ENCODE assay signal across 8 mouse cellular contexts in the genomic region with DNA sequence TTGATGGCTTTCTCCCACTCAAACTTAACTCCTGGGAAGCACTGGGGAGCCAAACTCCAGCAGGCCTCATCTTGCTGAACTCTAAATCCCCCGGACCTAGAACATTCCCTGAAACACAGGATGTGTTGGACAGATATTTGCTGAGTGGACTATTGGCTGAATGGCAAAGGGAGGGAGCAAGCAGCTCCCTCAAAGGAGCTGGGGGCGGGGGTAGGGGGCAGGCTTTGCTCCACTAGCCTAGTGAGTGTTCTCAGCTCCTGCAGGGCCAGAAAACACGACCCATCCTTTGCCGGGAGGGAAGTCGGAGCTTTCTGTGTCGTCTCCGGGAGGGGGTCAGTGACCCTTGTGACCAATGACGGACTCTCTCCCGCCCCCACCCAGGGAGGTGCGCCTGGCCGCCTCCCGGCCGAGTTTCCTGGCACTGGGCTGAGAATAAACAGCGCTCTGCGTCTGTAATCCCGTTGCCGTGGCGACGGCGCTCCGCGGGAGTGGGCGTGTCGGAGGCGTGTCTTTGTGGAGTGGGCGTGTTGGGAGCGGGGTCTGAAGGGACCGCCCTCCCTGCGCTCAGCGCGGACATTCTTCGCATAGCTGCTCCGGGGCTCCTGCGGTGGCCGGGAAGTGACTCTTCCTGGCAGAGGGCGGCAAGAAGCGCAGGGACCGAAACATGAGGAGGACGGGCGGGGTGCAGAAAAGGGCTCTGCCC. TPM values are rescaled to one million over a fixed set of nuclear protein-coding genes. Genes with fewer than 3 reads are reported as not detected.
DNase-seq lines count a peak whose midpoint lies in the region; ATAC-seq and TF ChIP-seq lines count a peak whose summit lies in the region.

No protein-coding gene starts in this region.

- peaks cover 26% of the 10 kb centered on the region for H3K36me3 ChIP-seq in G1E (replicated peaks)
- H3K36me3 ChIP-seq in forebrain, postnatal 0 days (ENCODE audit: insufficient read depth) = no peaks in the 10 kb centered on the region
- H3K36me3 ChIP-seq in lung, embryonic 16.5 days (ENCODE audit: control insufficient read depth, insufficient read depth, low read length) = no peaks in the 10 kb centered on the region

- peaks cover 51% of the 10 kb centered on the region for H3K4me1 ChIP-seq in G1E (ENCODE audit: insufficient read depth, low read depth, low read length)
- peaks cover 19% of the 10 kb centered on the region for H3K4me1 ChIP-seq in forebrain, postnatal 0 days (ENCODE audit: insufficient read depth)
- peaks cover 71% of the 10 kb centered on the region for H3K4me1 ChIP-seq in lung, embryonic 16.5 days (replicated peaks; ENCODE audit: control insufficient read depth, insufficient read depth, low read length)

- ATAC-seq in G1E (ENCODE audit: extremely low read depth, insufficient number of reproducible peaks, low FRiP score, poor library complexity, severe bottlenecking) = peak; percentile 88
- peak; percentile 94 for ATAC-seq in forebrain, postnatal 0 days
- peak; percentile 84 to 86 for ATAC-seq in hematopoietic stem cell, adult 5-6 weeks (replicated peaks in 1 of 2; ENCODE audit: insufficient read depth in 1 of 2, low FRiP score in 2 of 2, low TSS enrichment in 1 of 2, low read depth in 1 of 2, poor library complexity in 2 of 2, severe bottlenecking in 2 of 2)
- ATAC-seq in lung, embryonic 16.5 days (ENCODE audit: low read depth) = peak; percentile 90

- peak; percentile 87 for DNase-seq in G1E (ENCODE audit: low spot score)
- peak; percentile 88 to 91 for DNase-seq in cerebellum, adult 18-20 months
- peak; percentile 94 for DNase-seq in forebrain, postnatal 0 days
- DNase-seq in layer of hippocampus, adult 9-10 months (ENCODE audit: low spot score) = peak; percentile 88
- peak; percentile 100 for DNase-seq in ovary, postnatal 10 days (ENCODE audit: low spot score)
- DNase-seq in thymus, postnatal 10 days (ENCODE audit: low spot score in 2 of 2) = peak; percentile 97 to 98

- peaks cover 8% of the 10 kb centered on the region for H3K9me3 ChIP-seq in G1E (replicated peaks)
- no peaks in the 10 kb centered on the region for H3K9me3 ChIP-seq in forebrain, postnatal 0 days (ENCODE audit: low read length)
- H3K9me3 ChIP-seq in lung, embryonic 16.5 days (ENCODE audit: control insufficient read depth, low read length) = no peaks in the 10 kb centered on the region

- H3K27ac ChIP-seq in forebrain, postnatal 0 days (ENCODE audit: low read depth, low read length) = 0 out of 2 replicates have a peak overlapping the region, but pooled peaks have one; percentile 42
- peak overlapping the region; percentile 96 for H3K27ac ChIP-seq in lung, embryonic 16.5 days (ENCODE audit: low read length)

- peak overlapping the region; percentile 79 for H3K4me2 ChIP-seq in forebrain, postnatal 0 days (ENCODE audit: low read depth)
- H3K4me2 ChIP-seq in lung, embryonic 16.5 days (ENCODE audit: low read depth, low read length) = peak overlapping the region; percentile 70

- H3K4me3 ChIP-seq in G1E (ENCODE audit: low read depth, low read length) = peak overlapping the region; percentile 73
- peak overlapping the region; percentile 40 for H3K4me3 ChIP-seq in forebrain, postnatal 0 days (ENCODE audit: low read depth, low read length)
- peak overlapping the region; percentile 37 for H3K4me3 ChIP-seq in lung, embryonic 16.5 days (ENCODE audit: low read length)

- under 1% methylated on average over 40 of the region's 40 CpGs for WGBS in forebrain, postnatal 0 days
- WGBS in lung, embryonic 16.5 days = under 1% methylated on average over 40 of the region's 40 CpGs

- no peak for TF ChIP-seq CTCF in G1E (IDR thresholded peaks at IDR 0.05; ENCODE audit: low read depth, low read length)
- peak; percentile 10; the same call in 1 of the 2 replicates for TF ChIP-seq CTCF in forebrain, postnatal 0 days (IDR thresholded peaks at IDR 0.05; ENCODE audit: low read depth)

- peak overlapping the region; percentile 33 for H3K9ac ChIP-seq in forebrain, postnatal 0 days
- peak overlapping the region; percentile 56 for H3K9ac ChIP-seq in lung, embryonic 16.5 days (ENCODE audit: low read length)

- H3K27me3 ChIP-seq in G1E (ENCODE audit: insufficient read depth, low read length) = peaks cover 62% of the 10 kb centered on the region
- no peaks in the 10 kb centered on the region for H3K27me3 ChIP-seq in forebrain, postnatal 0 days (ENCODE audit: insufficient read depth, low read length)
- peaks cover 4% of the 10 kb centered on the region; the same call in 1 of the 2 replicates for H3K27me3 ChIP-seq in lung, embryonic 16.5 days (ENCODE audit: control insufficient read depth, insufficient read depth, low read depth, low read length)

RNA-seq across cellular contexts. Expression of gene Socs3, which starts 6.6 kb away (rescaled TPM):
- total RNA-seq in G1E (2014; fragmentation: Nextera tagmentation) = 1.3 TPM in 1 of 2 replicates, not detected in the other
- total RNA-seq in G1E (2017) = 3.8 and 5.6 TPM in 2 replicates
- 2.5 and 2.9 TPM in 2 replicates for polyA plus RNA-seq in G1E (2012)
- total RNA-seq in forebrain, postnatal 0 days (2014; rRNA removed) = 7.8 and 11.0 TPM in 2 replicates
- 6.5 and 8.4 TPM in 2 replicates for polyA plus RNA-seq in forebrain, postnatal 0 days (2015; fragmentation: Nextera tagmentation; extraction: Ambion mirVana)
- 38.0 and 44.5 TPM in 2 replicates for total RNA-seq in hematopoietic stem cell, adult 5-6 weeks (2017)
- polyA plus RNA-seq in lung, embryonic 16.5 days (2015; fragmentation: Nextera tagmentation; extraction: Ambion mirVana) = 12.5 and 13.2 TPM in 2 replicates

RNA-seq across cellular contexts. Expression of gene Pgs1, which starts 22.9 kb away (rescaled TPM):
- 9.7 and 10.0 TPM in 2 replicates for total RNA-seq in G1E (2014; fragmentation: Nextera tagmentation)
- total RNA-seq in G1E (2017) = 17.6 and 18.8 TPM in 2 replicates
- polyA plus RNA-seq in G1E (2012) = 36.9 and 37.6 TPM in 2 replicates
- 55.7 and 63.0 TPM in 2 replicates for total RNA-seq in forebrain, postnatal 0 days (2014; rRNA removed)
- polyA plus RNA-seq in forebrain, postnatal 0 days (2015; fragmentation: Nextera tagmentation; extraction: Ambion mirVana) = 47.7 and 54.4 TPM in 2 replicates
- 8.1 and 18.7 TPM in 2 replicates for total RNA-seq in hematopoietic stem cell, adult 5-6 weeks (2017)
- polyA plus RNA-seq in lung, embryonic 16.5 days (2015; fragmentation: Nextera tagmentation; extraction: Ambion mirVana) = 41.8 and 44.8 TPM in 2 replicates

Comparison
In these comparisons a context has a peak if more than half of its experiments do, and no peak if none do; other contexts are left out.
1. Peak in every context shown above with its lines: DNase-seq, ATAC-seq, H3K4me3 ChIP-seq and H3K27ac ChIP-seq.